Mouse (Mus musculus) kidney, adult 18-20 months (tissue): ENCODE results near the gene Bag5.
A peak's percentile ranks its signal among the peaks of the same experiment; 100 is the strongest.
"Not testable (repeated sequence)": the region's sequence is repeated elsewhere in the genome, so short reads cannot be mapped to it uniquely, and the experiment has no call there.

ENCODE experiments used
- DNase-seq: peaks from one replicate; pipeline ENCODE4 v3.0.0; 2021

The Bag5 gene

GRCm38 (mm10) chr12:111732921-111733320 is 19.9 kb upstream of the Bag5 start:
- no peak for DNase-seq

GRCm38 (mm10) chr12:111731822-111732807 is 19.1 kb upstream of the Bag5 start:
- peak; percentile 89 for DNase-seq

- no peak for DNase-seq
Observed at GRCm38 (mm10) chr12:111727956-111728355, 14.9 kb upstream of the Bag5 start.

DNA sequence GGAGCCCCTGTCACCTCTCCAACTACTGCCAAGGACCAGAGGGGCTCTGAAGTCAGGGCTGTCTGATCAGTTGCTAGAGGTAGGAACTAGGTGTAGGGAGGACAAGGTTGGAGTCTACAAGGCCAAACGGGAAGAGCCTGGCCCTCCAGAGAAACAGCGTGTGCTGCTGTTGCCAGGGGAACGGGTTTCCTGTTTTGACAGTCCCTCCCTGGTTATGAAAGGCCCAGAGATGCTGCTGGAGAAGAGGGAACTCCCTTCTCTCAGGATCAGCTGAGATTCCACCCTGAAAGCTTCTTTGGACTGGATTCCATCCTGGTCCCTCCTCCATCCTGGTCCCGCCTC is 13.0 kb upstream of the Bag5 start:
- no peak for DNase-seq

GRCm38 (mm10) chr12:111725338-111726121 is 12.5 kb upstream of the Bag5 start:
- no peak for DNase-seq

DNA sequence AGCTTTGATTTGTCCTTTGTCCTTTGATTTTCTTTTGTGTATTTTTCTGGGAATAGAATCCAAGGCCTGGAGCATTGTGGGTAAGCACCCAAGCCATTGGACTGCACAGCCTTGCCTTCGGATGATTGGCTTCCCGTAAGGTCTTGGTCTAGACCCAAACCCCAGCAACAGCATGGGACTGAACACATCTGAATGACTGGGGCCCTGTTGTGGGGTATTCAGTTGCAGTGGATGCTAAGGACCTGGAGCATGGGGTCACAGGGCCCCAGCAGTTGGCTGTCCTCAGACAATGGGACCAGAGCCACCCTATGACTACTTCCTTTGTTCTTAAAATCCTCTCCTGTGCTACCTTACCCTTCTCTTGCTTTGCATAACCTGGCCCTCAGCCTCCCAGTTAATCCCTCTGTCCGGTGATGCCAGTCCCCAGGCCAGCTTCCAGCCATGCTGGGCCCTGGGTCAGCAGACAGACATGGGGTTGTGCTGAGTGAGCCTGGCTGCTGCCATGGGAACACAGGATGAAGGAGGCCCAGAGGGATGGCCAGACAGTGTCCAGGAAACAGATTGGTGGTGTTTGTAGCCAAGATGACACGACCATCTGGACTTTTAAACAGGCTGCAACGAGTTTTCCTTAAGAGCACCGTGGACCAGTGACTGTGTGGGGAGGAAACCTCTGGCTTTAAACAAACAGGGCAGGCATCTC is 11.7 kb upstream of the Bag5 start:
- no peak for DNase-seq

DNA sequence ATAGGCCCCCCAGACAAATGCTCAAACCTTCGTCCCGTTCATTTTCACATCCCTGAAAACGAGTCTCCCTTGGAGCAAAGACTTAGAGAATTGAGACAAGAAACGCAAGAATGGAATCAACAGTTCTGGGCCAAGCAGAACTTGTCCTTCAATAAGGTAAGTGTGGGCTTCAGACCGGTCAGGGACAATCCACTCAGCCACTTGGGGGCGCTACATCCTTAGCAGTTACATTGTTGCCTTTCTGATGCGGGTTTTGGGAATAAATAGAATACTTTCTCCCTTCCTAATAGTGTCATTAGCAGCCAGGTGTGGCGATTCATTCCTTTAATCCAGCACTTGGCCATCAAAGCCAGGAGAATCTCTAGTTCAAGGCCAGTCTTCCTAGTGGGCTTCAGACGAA is 9.6 kb upstream of the Bag5 start:
- peak; percentile 41 for DNase-seq

DNA sequence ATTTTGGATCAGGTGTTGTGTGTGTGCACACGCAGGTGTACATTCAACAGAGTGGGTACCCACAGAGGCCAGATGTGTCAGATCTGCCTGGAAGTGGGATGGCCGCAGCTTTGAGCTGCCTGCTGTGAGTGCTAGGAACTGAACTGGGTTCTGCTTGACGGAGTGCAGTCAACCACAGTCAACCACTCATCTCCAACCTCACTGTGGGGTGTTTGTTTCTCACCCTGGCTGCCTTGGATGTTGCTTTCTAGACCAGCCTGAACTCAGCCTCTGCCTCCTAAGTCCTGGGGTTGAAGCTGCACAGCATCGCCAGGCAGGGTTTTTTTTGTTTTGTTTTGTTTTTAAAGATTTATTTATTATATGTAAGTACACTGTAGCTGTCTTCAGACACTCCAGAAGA is 7.2 kb upstream of the Bag5 start:
- no peak for DNase-seq

GRCm38 (mm10) chr12:111718656-111719055 is 5.6 kb upstream of the Bag5 start:
- DNase-seq, result no peak

DNA sequence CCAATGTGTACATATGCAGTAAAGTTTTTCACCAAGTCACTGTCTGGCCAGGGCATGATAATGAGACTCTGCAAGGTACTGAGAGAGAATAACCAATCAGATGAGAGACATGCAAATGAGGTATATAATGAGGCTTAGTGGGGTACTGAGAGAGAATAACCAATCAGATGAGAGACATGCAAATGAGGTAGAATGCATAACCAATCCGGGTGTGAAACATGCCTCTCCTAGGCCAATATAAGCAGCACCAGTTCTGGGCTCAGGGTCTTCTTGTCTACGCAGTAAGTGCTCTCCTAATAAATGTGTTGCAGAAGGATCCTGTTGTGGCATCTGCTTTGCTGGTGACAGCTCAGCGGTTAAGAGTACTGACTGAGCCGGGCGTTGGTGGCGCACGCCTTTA is 3.4 kb upstream of the Bag5 start:
- no peak for DNase-seq

GRCm38 (mm10) chr12:111713880-111714279 is 823 bp upstream of the Bag5 start:
- DNase-seq, result not testable (repeated sequence)

- no peak for DNase-seq
Observed at GRCm38 (mm10) chr12:111712476-111712875, 581 bp downstream of the Bag5 start.

GRCm38 (mm10) chr12:111710091-111710490 is 3.0 kb downstream of the Bag5 start:
- no peak for DNase-seq

DNA sequence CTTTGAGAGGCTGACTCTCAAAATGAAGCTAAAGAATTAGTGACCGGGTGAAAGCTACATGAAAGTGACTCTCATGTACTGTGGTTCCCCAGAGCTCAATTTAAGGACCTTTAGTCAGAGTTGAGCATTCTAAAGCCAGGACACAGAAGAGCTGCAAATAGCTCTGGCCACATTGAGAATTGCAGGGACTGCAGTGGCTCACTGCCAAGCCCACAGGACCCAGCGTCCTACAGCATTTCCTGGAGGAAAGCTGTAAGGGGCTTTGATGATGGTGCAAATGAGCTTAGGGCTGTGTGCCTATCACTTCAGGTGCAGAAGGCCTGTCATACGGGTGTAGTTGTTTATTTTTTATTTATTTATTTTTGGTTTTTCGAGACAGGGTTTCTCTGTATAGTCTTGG is 4.9 kb downstream of the Bag5 start:
- DNase-seq, result no peak

DNA sequence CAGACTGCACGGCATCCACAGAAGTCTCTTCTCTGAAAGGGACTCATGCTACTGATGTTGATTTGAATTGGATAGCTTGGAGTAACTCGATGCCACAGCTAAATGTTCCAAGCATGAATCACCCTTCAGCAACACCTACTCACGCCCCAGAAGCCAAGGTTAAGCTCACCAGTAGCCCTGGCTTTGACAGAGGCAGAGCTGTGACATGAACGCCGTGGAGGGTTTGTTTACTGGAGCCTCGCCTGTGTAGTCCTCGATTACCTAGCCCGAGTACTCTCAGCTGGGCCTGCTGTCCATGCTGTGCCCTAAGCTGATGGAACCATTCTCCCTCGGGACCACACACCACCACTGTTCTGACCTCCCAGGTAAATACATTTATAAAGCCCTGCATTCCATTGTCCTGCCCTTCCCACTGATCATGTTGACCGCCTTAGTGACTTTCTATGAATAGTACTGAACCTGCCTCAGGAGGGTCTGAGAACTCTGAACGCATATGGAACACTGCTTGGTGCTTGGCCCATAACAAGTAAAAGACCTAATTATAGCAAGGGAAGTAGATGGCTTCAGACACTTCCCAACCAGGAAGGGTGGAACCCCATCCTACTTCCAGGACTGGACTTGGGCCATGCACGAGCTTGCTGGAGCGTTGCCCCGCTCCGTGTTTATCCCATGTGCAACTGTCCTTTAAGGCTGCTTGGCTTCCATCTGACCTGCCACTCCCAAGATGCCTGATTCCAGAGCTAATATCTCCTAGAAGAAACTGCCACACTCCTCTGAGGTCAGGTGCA is 7.7 kb downstream of the Bag5 start:
- DNase-seq, result peak; percentile 73

GRCm38 (mm10) chr12:111704609-111705008 is 8.4 kb downstream of the Bag5 start:
- DNase-seq, result no peak

DNA sequence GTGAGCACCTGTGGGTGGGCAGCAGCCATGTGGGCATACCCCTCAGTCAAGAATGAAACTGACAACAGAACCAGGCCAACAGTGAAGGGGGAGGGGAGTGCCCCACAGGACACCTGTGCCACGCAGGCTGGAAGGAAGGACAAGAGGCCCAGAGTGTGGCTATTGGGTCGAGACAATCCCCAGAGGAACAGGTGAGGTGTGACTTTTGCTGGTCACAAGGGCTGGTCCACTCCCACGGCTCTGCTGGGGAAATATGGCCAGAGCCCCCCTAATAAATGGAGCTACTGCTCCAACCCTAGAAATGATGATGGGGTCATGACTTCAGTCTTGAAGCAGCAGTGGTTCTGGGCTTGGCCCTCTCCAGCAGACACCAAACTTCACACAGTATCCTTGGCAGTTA is 9.8 kb downstream of the Bag5 start:
- DNase-seq, result no peak

DNA sequence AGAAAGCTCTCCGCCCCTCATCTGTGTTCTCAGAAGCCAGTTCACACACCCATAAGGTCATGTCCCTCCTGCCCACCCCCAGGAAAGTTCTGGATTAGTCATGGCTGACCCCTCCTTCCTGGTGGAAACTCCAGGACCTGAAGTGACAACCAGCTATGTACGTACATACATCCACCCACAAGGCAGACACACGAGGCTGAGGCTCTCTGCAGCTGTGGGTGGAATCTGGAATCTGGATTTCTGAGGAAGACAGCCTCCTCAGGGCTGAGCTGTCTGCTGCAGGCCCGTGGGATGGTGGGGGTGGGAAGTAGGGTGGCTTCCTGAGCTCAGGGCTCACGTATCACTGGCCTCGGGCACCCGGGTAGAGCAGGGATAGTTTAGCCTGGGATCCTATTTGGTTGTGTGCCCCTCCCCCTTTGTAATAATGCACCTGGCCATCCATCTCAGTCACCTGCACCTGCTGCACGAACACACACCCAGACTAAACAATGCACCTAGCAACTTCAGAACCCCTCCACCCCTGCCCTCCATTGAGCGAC is 12.1 kb downstream of the Bag5 start:
- no peak for DNase-seq

DNA sequence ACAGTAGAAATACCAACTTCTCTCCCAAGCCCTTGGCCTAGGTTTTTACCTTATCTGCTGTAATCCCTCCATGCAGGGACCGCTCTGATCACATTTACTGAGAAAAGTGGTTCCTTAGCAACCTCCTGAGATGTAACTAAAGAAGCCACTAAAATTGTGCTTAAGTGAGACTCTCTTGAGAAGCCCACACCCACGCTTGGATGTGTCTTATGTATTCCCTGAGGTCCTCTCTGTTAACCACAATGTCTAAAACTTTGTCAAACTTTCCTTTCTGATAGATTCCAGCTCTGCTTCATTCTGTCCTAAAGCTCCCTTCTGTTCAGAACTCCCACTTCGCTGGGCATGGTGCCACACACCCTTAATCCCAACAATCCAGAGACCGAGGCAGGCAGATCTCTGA is 13.5 kb downstream of the Bag5 start:
- no peak for DNase-seq

- DNase-seq, result no peak
Observed at GRCm38 (mm10) chr12:111698346-111698913, 14.6 kb downstream of the Bag5 start.

- DNase-seq, result no peak
Observed at GRCm38 (mm10) chr12:111697708-111698107, 15.3 kb downstream of the Bag5 start.

- peak; percentile 81 for DNase-seq
Observed at GRCm38 (mm10) chr12:111696239-111696638, 16.8 kb downstream of the Bag5 start.
